Mouse (Mus musculus) thymus, adult 2 months (tissue): ENCODE results near the gene Mief1.

Experiments used
- CTCF ChIP-seq: fragments of 200-500 bp; IDR thresholded peaks from 2 replicates; pipeline ENCODE4 v1.5.1; 2012; ENCODE audit warnings: mild to moderate bottlenecking, control low read depth, low read length, moderate library complexity, borderline replicate concordance; ENCODE audit not compliant: control insufficient read depth, poor library complexity, insufficient read depth; ENCODE audit errors: extremely low read depth
- POLR2A ChIP-seq: fragments of 200-500 bp; IDR thresholded peaks from 2 replicates; pipeline ENCODE4 v1.6.1; 2012; ENCODE audit warnings: mild to moderate bottlenecking, low read length, control low read depth, moderate library complexity; ENCODE audit not compliant: control insufficient read depth, poor library complexity, insufficient read depth; ENCODE audit errors: extremely low read depth

GRCm38 (mm10) chr15:80219705-80220657, 13.8 kb upstream of the Mief1 start:
- TF ChIP-seq POLR2A (no peak), CTCF (no peak)
